Mouse (Mus musculus) kidney, embryonic 16.5 days (tissue): ENCODE results near the gene Klk1b1. TPM values are rescaled to one million over a fixed set of nuclear protein-coding genes. Genes with fewer than 3 reads are reported as not detected.
"Not testable (repeated sequence)": the region's sequence is repeated elsewhere in the genome, so short reads cannot be mapped to it uniquely, and the experiment has no call there.

Source experiments
- ATAC-seq: fragments of 200-750 bp; cut with Nextera tagmentation; 2 replicates; pipeline ENCODE4 v1.8.0; 2017; ENCODE audit warnings: moderate TSS enrichment; ENCODE audit not compliant: low FRiP score, low TSS enrichment
- H3K27ac ChIP-seq: fragments of 300-500 bp; sonication (generic); 2 replicates; pipeline ENCODE4 v1.5.1; 2014; ENCODE audit warnings: low read length
- H3K27me3 ChIP-seq: fragments of 300-500 bp; sonication (generic); 2 replicates; pipeline ENCODE4 v1.6.1; 2014; ENCODE audit warnings: low read length, control low read depth, mixed read lengths; ENCODE audit not compliant: insufficient read depth
- H3K36me3 ChIP-seq: fragments of 300-500 bp; sonication (generic); 2 replicates; pipeline ENCODE4 v1.6.1; 2014; ENCODE audit warnings: low read length, control low read depth, mixed read lengths; ENCODE audit not compliant: insufficient read depth
- H3K4me1 ChIP-seq: fragments of 300-500 bp; sonication (generic); 2 replicates; pipeline ENCODE4 v1.6.1; 2014; ENCODE audit warnings: low read length, control low read depth, mixed read lengths; ENCODE audit not compliant: insufficient read depth
- H3K4me2 ChIP-seq: fragments of 300-500 bp; sonication (generic); replicated peaks from 2 replicates; pipeline ENCODE4 v1.6.1; 2014; ENCODE audit warnings: low read depth, low read length
- H3K4me3 ChIP-seq: fragments of 300-500 bp; sonication (generic); 2 replicates; pipeline ENCODE4 v1.5.1; 2014; ENCODE audit warnings: mild to moderate bottlenecking, low read length
- H3K9ac ChIP-seq: fragments of 300-500 bp; sonication (generic); replicated peaks from 2 replicates; pipeline ENCODE4 v1.6.1; 2014; ENCODE audit warnings: low read length
- H3K9me3 ChIP-seq: fragments of 300-500 bp; sonication (generic); 2 replicates; pipeline ENCODE4 v1.6.1; 2016; ENCODE audit warnings: low read length, control low read depth
- WGBS: fragments of 180-500 bp; shearing (Covaris S2); extraction: QIAGEN DNeasy Blood & Tissue Kit; methylation state at CpG from one replicate; pipeline ENCODE4 v1.1.7; 2014; 5-methylcytosine and 5-hydroxymethylcytosine counted together
- polyA plus RNA-seq: library from polyadenylated mRNA; unstranded; fragments of >200 nt; fragmentation: Nextera tagmentation; extraction: Ambion mirVana; gene quantifications from 2 replicates; pipeline ENCODE4 v1.2.1, GENCODE M21; 2015

Klk1b1 gene
- polyA plus RNA-seq, 1 experiment from 2014 or later = not detected

DNA sequence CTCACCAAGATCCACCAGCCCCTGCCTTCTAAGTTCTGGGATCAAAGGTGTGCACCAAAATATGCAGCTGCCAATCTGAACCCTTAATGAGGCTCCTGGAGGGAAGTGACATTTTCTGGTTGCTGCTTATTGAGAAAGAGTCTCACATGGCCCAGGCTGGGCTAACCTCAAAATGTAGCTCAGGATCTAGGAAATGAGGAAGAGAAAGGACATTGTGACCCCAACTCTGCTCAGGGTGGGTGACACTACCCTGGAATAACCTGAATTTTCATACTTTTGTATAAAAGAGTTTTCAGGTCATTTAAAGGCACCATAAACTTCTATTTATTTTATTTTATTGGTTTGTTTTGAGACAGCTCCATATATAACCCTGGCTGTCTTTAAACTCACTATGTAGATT is 19.1 kb downstream of the Klk1b1 start:
- ATAC-seq = no peak
- Histone ChIP-seq H3K27me3 (no peaks in the 10 kb centered on the region), H3K36me3 (no peaks in the 10 kb centered on the region), H3K4me1 (no peaks in the 10 kb centered on the region), H3K4me2 (no peak overlapping the region), H3K9ac (no peak overlapping the region), H3K4me3 (no peak overlapping the region), H3K27ac (no peak overlapping the region), H3K9me3 (no peaks in the 10 kb centered on the region)

GRCm38 (mm10) chr7:43994821-43995220 is 28.3 kb downstream of the Klk1b1 start:
- not testable (repeated sequence) for H3K9me3 ChIP-seq, H3K4me2 ChIP-seq, H3K4me3 ChIP-seq, ATAC-seq, H3K27ac ChIP-seq, H3K9ac ChIP-seq, H3K27me3 ChIP-seq, H3K4me1 ChIP-seq, H3K36me3 ChIP-seq
- 60% methylated on average over 1 of the region's 1 CpGs for WGBS

DNA sequence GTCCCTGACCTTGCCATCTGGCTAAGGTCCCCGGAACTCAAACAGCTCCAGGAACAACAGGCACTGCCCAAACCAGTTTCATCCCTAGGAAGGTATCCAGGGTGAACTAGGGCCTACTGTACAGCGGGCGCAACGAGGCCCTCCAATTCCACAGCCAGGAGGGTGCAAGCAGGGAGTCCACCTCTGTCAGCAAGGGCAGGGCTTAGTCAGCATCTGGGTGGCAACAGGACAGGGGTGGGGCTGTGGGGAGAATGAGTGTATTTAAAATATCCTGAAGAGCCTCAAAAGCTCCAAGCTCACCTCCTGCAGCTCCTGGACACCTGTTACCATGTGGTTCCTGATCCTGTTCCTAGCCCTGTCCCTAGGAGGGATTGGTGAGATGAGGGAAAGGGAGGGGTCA is 29.0 kb downstream of the Klk1b1 start, which contains the start of gene Klk1b11:
Klk1b11 (plus strand) TSS at position 301 of the 400 bp plus-strand sequence.
- not testable (repeated sequence) for H3K27me3 ChIP-seq, H3K27ac ChIP-seq, H3K4me3 ChIP-seq, H3K4me2 ChIP-seq, H3K36me3 ChIP-seq, H3K4me1 ChIP-seq, H3K9me3 ChIP-seq, ATAC-seq, H3K9ac ChIP-seq
- WGBS = 80% methylated on average over 4 of the region's 4 CpGs

- Histone ChIP-seq H3K27me3 (no peaks in the 10 kb centered on the region), H3K36me3 (no peaks in the 10 kb centered on the region), H3K4me2 (no peak overlapping the region), H3K9ac (no peak overlapping the region), H3K4me1 (no peaks in the 10 kb centered on the region), H3K4me3 (no peak overlapping the region), H3K9me3 (no peaks in the 10 kb centered on the region), H3K27ac (no peak overlapping the region)
- ATAC-seq = no peak
These were observed 38.3 kb downstream of the Klk1b1 start for GRCm38 (mm10) chr7:44004847-44005246.

DNA sequence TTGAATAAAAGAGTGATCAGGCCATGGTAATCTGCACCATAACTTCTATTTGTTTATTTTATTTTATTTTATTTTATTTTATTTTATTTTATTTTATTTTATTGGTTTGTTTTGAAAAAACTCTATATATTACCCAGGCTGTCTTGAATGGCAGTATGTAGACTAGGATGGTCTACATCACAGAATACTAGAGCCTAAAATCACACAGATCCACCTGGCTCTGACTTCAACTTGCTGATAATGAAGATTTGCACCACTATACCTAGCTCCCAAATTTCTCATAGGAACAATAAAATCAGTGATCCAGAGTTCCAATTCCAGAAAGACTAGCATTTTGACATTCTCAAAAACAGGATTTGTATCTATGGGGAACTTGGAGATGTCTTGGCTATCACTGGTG is 45.3 kb downstream of the Klk1b1 start, which contains the start of gene Klk1b26:
Klk1b26 (plus strand) TSS at position 301 of the 400 bp plus-strand sequence.
- not testable (repeated sequence) for H3K9ac ChIP-seq, ATAC-seq, H3K4me3 ChIP-seq, H3K27me3 ChIP-seq, H3K4me1 ChIP-seq, H3K4me2 ChIP-seq, H3K27ac ChIP-seq, H3K36me3 ChIP-seq, H3K9me3 ChIP-seq

DNA sequence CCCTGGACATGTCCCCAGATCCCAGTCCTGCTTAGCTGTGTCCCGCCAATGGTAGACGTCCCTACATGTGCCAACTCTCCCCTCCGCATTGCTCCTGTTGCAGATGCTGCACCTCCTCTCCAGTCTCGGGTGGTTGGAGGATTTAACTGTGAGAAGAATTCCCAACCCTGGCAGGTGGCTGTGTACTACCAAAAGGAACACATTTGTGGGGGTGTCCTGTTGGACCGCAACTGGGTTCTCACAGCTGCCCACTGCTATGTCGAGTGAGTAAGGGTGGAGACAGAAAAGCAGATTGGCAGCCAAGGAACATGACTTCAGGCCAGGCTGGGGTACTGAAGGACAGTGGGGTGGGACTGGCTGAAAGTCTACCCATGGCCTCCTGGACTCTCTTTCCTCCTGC is 48.1 kb downstream of the Klk1b1 start:
- WGBS = 86% methylated on average over 6 of the region's 6 CpGs
- ATAC-seq, H3K4me1 ChIP-seq, H3K4me3 ChIP-seq, H3K27me3 ChIP-seq, H3K36me3 ChIP-seq, H3K9ac ChIP-seq, H3K27ac ChIP-seq, H3K4me2 ChIP-seq, H3K9me3 ChIP-seq: not testable (repeated sequence)

GRCm38 (mm10) chr7:44015071-44015470 is 48.5 kb downstream of the Klk1b1 start:
- WGBS = 82% methylated on average over 5 of the region's 5 CpGs
- Histone ChIP-seq H3K36me3 (no peaks in the 10 kb centered on the region), H3K27me3 (no peaks in the 10 kb centered on the region), H3K27ac (no peak overlapping the region), H3K4me3 (no peak overlapping the region), H3K4me2 (no peak overlapping the region), H3K4me1 (no peaks in the 10 kb centered on the region), H3K9me3 (no peaks in the 10 kb centered on the region), H3K9ac (no peak overlapping the region)
- no peak for ATAC-seq

Other genes with a start within 250 kb of the Klk1b1 start
- not detected in 2 replicates for gene Klk12, start 197.9 kb upstream of the Klk1b1 start, polyA plus RNA-seq
- gene Klk11, start 192.1 kb upstream of the Klk1b1 start, polyA plus RNA-seq = not detected in 2 replicates
- gene Klk10, start 185.7 kb upstream of the Klk1b1 start, polyA plus RNA-seq = 0.54 and 0.71 TPM in 2 replicates
- 0.23 TPM in 1 of 2 replicates, not detected in the other for gene Klk9, start 174.9 kb upstream of the Klk1b1 start, polyA plus RNA-seq
- gene Klk8, start 169.2 kb upstream of the Klk1b1 start, polyA plus RNA-seq = 31.2 and 34.4 TPM in 2 replicates
- 0.07 and 0.12 TPM in 2 replicates for gene Klk7, start 155.5 kb upstream of the Klk1b1 start, polyA plus RNA-seq
- 0.15 TPM in 1 of 2 replicates, not detected in the other for gene Klk6, start 142.3 kb upstream of the Klk1b1 start, polyA plus RNA-seq
- gene Klk5, start 124.8 kb upstream of the Klk1b1 start, polyA plus RNA-seq = not detected in 2 replicates
- not detected in 2 replicates for gene Klk4, start 85.6 kb upstream of the Klk1b1 start, polyA plus RNA-seq
- gene Klk15, start 33.0 kb upstream of the Klk1b1 start, polyA plus RNA-seq = not detected in 2 replicates
- not detected in 2 replicates for gene Klk1b8, start 16.1 kb upstream of the Klk1b1 start, polyA plus RNA-seq
- not detected in 2 replicates for gene Klk1b9, start 9.3 kb downstream of the Klk1b1 start, polyA plus RNA-seq
- not detected in 2 replicates for gene Klk1b11, start 29.1 kb downstream of the Klk1b1 start, polyA plus RNA-seq
- not detected in 2 replicates for gene Klk1b26, start 45.4 kb downstream of the Klk1b1 start, polyA plus RNA-seq
- not detected in 2 replicates for gene Klk1b27, start 85.5 kb downstream of the Klk1b1 start, polyA plus RNA-seq
- gene Klk1b21, start 135.6 kb downstream of the Klk1b1 start, polyA plus RNA-seq = not detected in 2 replicates
- gene Klk1b22, start 145.9 kb downstream of the Klk1b1 start, polyA plus RNA-seq = not detected in 2 replicates
- not detected in 2 replicates for gene Klk1b16, start 170.0 kb downstream of the Klk1b1 start, polyA plus RNA-seq
- not detected in 2 replicates for gene Klk1b24, start 221.5 kb downstream of the Klk1b1 start, polyA plus RNA-seq
- 0.19 TPM in 1 of 2 replicates, not detected in the other for gene Klk1b3, start 231.4 kb downstream of the Klk1b1 start, polyA plus RNA-seq
- gene Klk1b4, start 240.7 kb downstream of the Klk1b1 start, polyA plus RNA-seq = not detected in 2 replicates
- 0.15 TPM in 1 of 2 replicates, not detected in the other for gene Klk1b5, start 249.2 kb downstream of the Klk1b1 start, polyA plus RNA-seq